ENCODE assay signal across 19 mouse cellular contexts in genomic region chr3:144849584-144849983, GRCm38 (mm10). TPM values are rescaled to one million over a fixed set of nuclear protein-coding genes. Genes with fewer than 3 reads are reported as not detected.
"Had no signal": no experiment of that assay in that cellular context is flagged by ENCODE, and none has a peak within 500 bp of the region (broad histone marks: within the 10 kb centered on the region; RNA-seq: fewer than 3 reads in every experiment).

No protein-coding gene starts in this region.

- H3K4me1 ChIP-seq: lung, embryonic 15.5 days; megakaryocyte, embryonic 14.5 days; midbrain, embryonic 13.5 days; midbrain, embryonic 15.5 days; neural tube, embryonic 12.5 days had no signal

- H3K9ac ChIP-seq: liver, postnatal 0 days; lung, embryonic 15.5 days; midbrain, embryonic 13.5 days; midbrain, embryonic 15.5 days; neural tube, embryonic 12.5 days had no signal

- H3K27me3 ChIP-seq: lung, embryonic 15.5 days; megakaryocyte, embryonic 14.5 days; midbrain, embryonic 13.5 days; midbrain, embryonic 15.5 days; neural tube, embryonic 12.5 days had no signal

- DNase-seq: liver, postnatal 0 days; lung, adult 2 months; lung, postnatal 14 days; lung, postnatal 36 days; right cerebral cortex, postnatal 14 days; thymus, adult 2 months; thymus, postnatal 25 days; thymus, postnatal 4 days had no signal

- H3K27ac ChIP-seq: lung, embryonic 15.5 days; macrophage; midbrain, embryonic 13.5 days; midbrain, embryonic 15.5 days; neural tube, embryonic 12.5 days had no signal

- H3K36me3 ChIP-seq: lung, embryonic 15.5 days; midbrain, embryonic 13.5 days; midbrain, embryonic 15.5 days; neural tube, embryonic 12.5 days had no signal

- H3K4me3 ChIP-seq: lung, embryonic 15.5 days; megakaryocyte, embryonic 14.5 days; midbrain, embryonic 13.5 days; midbrain, embryonic 15.5 days; neural tube, embryonic 12.5 days had no signal

- H3K9me3 ChIP-seq: lung, embryonic 15.5 days; megakaryocyte, embryonic 14.5 days; midbrain, embryonic 15.5 days; neural tube, embryonic 12.5 days had no signal

- H3K4me2 ChIP-seq: lung, embryonic 15.5 days; midbrain, embryonic 11.5 days; midbrain, embryonic 13.5 days; midbrain, embryonic 15.5 days; neural tube, embryonic 12.5 days had no signal

- ATAC-seq: liver, postnatal 0 days; lung, postnatal 0 days; midbrain, embryonic 13.5 days; midbrain, embryonic 15.5 days had no signal

RNA-seq across cellular contexts. Expression of gene Clca3b, which starts 0.4 kb away (rescaled TPM):
- polyA plus RNA-seq: liver, postnatal 0 days; lung, postnatal 0 days; macrophage; midbrain, embryonic 11.5 days; midbrain, embryonic 13.5 days; midbrain, embryonic 15.5 days; midbrain, postnatal 0 days; neural tube, embryonic 12.5 days; neural tube, embryonic 14.5 days; spleen, adult 2 months had no signal

RNA-seq across cellular contexts. Expression of gene Clca3a2, which starts 30.3 kb away (rescaled TPM):
- polyA plus RNA-seq: liver, postnatal 0 days; macrophage; midbrain, embryonic 11.5 days; midbrain, embryonic 13.5 days; midbrain, embryonic 15.5 days; neural tube, embryonic 12.5 days; neural tube, embryonic 14.5 days had no signal
